Mouse (Mus musculus) G1E (cell line): ENCODE results near the gene Ankrd23.

Experiments used
- CTCF ChIP-seq: IDR thresholded peaks from 2 replicates; pipeline ENCODE4 v1.5.1; 2012; ENCODE audit warnings: low read depth, low read length, inconsistent platforms, mixed read lengths
- GATA1 ChIP-seq: IDR thresholded peaks from 2 replicates; pipeline ENCODE4 v1.6.1; 2012; ENCODE audit warnings: borderline replicate concordance, low read length, inconsistent platforms, mixed read lengths
- GATA2 ChIP-seq: IDR thresholded peaks from 2 replicates; pipeline ENCODE4 v1.6.1; 2012; ENCODE audit warnings: low read depth, low read length, inconsistent platforms, borderline replicate concordance
- POLR2AphosphoS5 ChIP-seq: IDR thresholded peaks from 2 replicates; pipeline ENCODE4 v1.6.1; 2012; ENCODE audit warnings: low read depth, low read length, inconsistent platforms; ENCODE audit not compliant: insufficient replicate concordance

GRCm38 (mm10) chr1:36529274-36529673 is 7.4 kb downstream of the Ankrd23 start:
- TF ChIP-seq CTCF = no peak
- no peak for TF ChIP-seq POLR2AphosphoS5
- no peak for TF ChIP-seq GATA2
- TF ChIP-seq GATA1 = no peak
